Mouse (Mus musculus) fibroblast of lung, adult 2 months (primary cell): Measurements from ENCODE around the gene Olfr785.
"Not testable (repeated sequence)": the region's sequence is repeated elsewhere in the genome, so short reads cannot be mapped to it uniquely, and the experiment has no call there.

ENCODE experiments used
- DNase-seq: peaks from one replicate; pipeline ENCODE4 v3.0.0-alpha.2; 2011; ENCODE audit warnings: low read depth

Gene Olfr785

DNA sequence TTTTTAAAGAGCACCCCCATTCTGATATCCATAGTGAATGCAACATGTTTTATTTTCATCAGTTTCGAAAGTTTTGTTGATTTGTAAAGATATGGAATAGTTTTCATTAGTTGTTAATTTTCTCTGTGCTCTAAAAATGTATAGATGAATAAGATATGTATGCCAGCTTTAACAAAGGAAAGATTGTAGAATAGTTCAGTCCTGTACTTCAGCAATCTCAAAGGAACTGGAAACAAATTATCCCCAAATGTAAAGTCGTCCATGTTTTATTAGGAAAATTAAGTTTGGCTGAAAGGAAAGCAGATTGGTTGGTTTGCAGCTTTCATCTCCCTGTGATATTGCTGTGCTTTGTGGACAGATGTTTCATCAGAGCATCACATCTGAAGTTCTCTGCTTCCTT, at the start of gene Olfr785:
Gene Olfr785 (plus strand): TSS at position 301 of the 400 bp plus-strand sequence.
- DNase-seq: no peak

GRCm38 (mm10) chr10:129356496-129356895, 48.7 kb upstream of the Olfr785 start:
- not testable (repeated sequence) for DNase-seq

GRCm38 (mm10) chr10:129357307-129357706, 47.9 kb upstream of the Olfr785 start:
- no peak for DNase-seq

DNA sequence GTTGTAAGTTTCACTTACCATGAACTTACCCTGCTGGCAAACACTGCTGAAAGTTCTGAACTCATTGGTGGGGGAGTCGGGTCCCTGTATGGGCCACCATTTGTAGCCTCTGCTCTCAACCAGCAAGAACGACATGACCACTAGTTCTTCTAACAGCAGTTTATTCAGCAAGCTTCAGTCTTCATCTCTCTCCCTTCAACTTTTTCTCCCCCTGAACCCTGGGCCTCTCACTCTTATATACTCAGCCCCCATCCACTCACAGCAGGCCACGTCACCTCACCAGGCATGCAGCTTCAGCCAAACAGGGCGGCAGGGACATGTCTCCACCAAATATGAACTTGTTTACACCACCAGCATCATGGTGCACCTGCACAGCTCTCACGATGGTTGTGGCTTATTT, 31.2 kb upstream of the Olfr785 start:
- not testable (repeated sequence) for DNase-seq

DNA sequence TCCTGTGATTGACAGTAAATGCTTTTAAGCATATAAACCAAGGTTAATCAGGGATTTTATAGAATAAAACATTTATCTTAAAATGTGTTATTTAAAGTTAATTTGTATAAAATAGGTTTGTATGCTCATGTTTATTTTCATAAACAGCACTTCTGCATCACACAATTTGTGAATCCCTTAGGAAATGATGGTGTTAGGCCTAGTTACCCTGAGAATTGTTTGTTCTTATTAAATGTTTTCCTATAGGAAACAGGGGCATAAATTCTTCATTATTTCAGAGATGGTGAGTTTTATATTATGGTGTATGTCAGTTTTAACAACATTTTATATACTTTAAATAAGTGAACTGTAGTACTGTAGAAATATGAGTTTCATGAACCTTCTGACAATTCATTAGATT, 21.4 kb upstream of the Olfr785 start, which contains the start of gene Olfr784:
Gene Olfr784 (plus strand): TSS at position 301 of the 400 bp plus-strand sequence.
- DNase-seq: no peak

GRCm38 (mm10) chr10:129400892-129401291, 4.3 kb upstream of the Olfr785 start:
- no peak for DNase-seq

- DNase-seq: no peak
Observed at GRCm38 (mm10) chr10:129427006-129427405, 21.8 kb downstream of the Olfr785 start, which contains the start of gene Olfr786. Gene Olfr786 (plus strand): TSS chr10:129427306.
